Mouse (Mus musculus): ENCODE measurements around the gene Ccdc186. TPM values are rescaled to one million over a fixed set of nuclear protein-coding genes. Genes with fewer than 3 reads are reported as not detected.

Ccdc186 gene
- polyA plus RNA-seq, 1 experiment from 2014 or later, result 33.0 TPM

GRCm38 (mm10) chr19:56774971-56775892, 46.8 kb downstream of the Ccdc186 start:
- CTCF ChIA-PET, result interaction anchor here (0.8 to 3.3 kb wide), 6 partner anchors 8 to 352 kb away, joined by 3 to 14 read pairs (median 4); no protein-coding TSS in a partner anchor
- POLR2A ChIA-PET, result interaction anchor here (0.6 to 0.7 kb wide), 2 partner anchors 127 to 208 kb away, joined by 3 to 5 read pairs; no protein-coding TSS in a partner anchor
- DNase-seq (ENCODE audit: low read depth, low spot score) (no peak), ATAC-seq (no peak)
- no peak for TF ChIP-seq CTCF (IDR thresholded peaks at IDR 0.05)
- in situ Hi-C loops (cut with MboI; ENCODE audit: low pct_unique_long_range_greater_than_20kb), result loop anchor here (5.0 kb wide), 2 partner anchors 208 to 353 kb away; no protein-coding TSS in a partner anchor
- peaks cover 6% of the 10 kb centered on the region for H3K27me3 ChIP-seq

- H3K27me3 ChIP-seq, result peaks cover 10% of the 10 kb centered on the region
- no peak for DNase-seq (ENCODE audit: low read depth, low spot score)
- ATAC-seq, result no peak
- POLR2A ChIA-PET, result interaction anchor here (0.7 kb wide), 1 partner anchor 208 kb away, joined by 3 read pairs; no protein-coding TSS in a partner anchor
- CTCF ChIA-PET, result interaction anchor here (1.1 to 3.3 kb wide), 2 partner anchors 9 to 351 kb away, joined by 3 to 14 read pairs; no protein-coding TSS in a partner anchor
- no peak for TF ChIP-seq CTCF (IDR thresholded peaks at IDR 0.05)
- in situ Hi-C loops (cut with MboI; ENCODE audit: low pct_unique_long_range_greater_than_20kb), result no loop called here
These were observed 47.5 kb downstream of the Ccdc186 start for GRCm38 (mm10) chr19:56774408-56774962.

GRCm38 (mm10) chr19:56773393-56773971, 48.5 kb downstream of the Ccdc186 start:
- POLR2A ChIA-PET, result no interaction called here
- in situ Hi-C loops (cut with MboI; ENCODE audit: low pct_unique_long_range_greater_than_20kb), result no loop called here
- no peak for ATAC-seq
- CTCF ChIA-PET, result interaction anchor here (1.8 to 3.3 kb wide), 2 partner anchors 9 to 350 kb away, joined by 3 to 14 read pairs; no protein-coding TSS in a partner anchor
- DNase-seq (ENCODE audit: low read depth, low spot score), result no peak
- TF ChIP-seq CTCF (IDR thresholded peaks at IDR 0.05), result no peak
- H3K27me3 ChIP-seq, result peaks cover 10% of the 10 kb centered on the region

- in situ Hi-C loops (cut with MboI; ENCODE audit: low pct_unique_long_range_greater_than_20kb), result no loop called here
- TF ChIP-seq CTCF (IDR thresholded peaks at IDR 0.05), result no peak
- ATAC-seq (no peak), DNase-seq (ENCODE audit: low read depth, low spot score) (no peak)
- H3K27me3 ChIP-seq, result peaks cover 10% of the 10 kb centered on the region
- ChIA-PET CTCF (interaction anchor here (1.8 kb wide), 1 partner anchor 10 kb away, joined by 3 read pairs; no protein-coding TSS in a partner anchor), POLR2A (no interaction called here)
These were observed 49.8 kb downstream of the Ccdc186 start for GRCm38 (mm10) chr19:56772158-56772557.

GRCm38 (mm10) chr19:56769024-56769423, 53.0 kb downstream of the Ccdc186 start:
- ATAC-seq, result no peak
- no peak for DNase-seq (ENCODE audit: low read depth, low spot score)
- H3K27me3 ChIP-seq, result peaks cover 9% of the 10 kb centered on the region
- in situ Hi-C loops (cut with MboI; ENCODE audit: low pct_unique_long_range_greater_than_20kb), result no loop called here
- CTCF ChIA-PET, result interaction anchor here (1.0 kb wide), 1 partner anchor 203 kb away, joined by 3 read pairs; no protein-coding TSS in a partner anchor
- POLR2A ChIA-PET, result no interaction called here
- TF ChIP-seq CTCF (IDR thresholded peaks at IDR 0.05), result no peak

- in situ Hi-C loops (cut with MboI; ENCODE audit: low pct_unique_long_range_greater_than_20kb), result no loop called here
- DNase-seq (ENCODE audit: low read depth, low spot score), result no peak
- no peak for ATAC-seq
- ChIA-PET CTCF (no interaction called here), POLR2A (no interaction called here)
- peaks cover 5% of the 10 kb centered on the region for H3K27me3 ChIP-seq
- no peak for TF ChIP-seq CTCF (IDR thresholded peaks at IDR 0.05)
These were observed 59.3 kb downstream of the Ccdc186 start for GRCm38 (mm10) chr19:56762686-56763085.

GRCm38 (mm10) chr19:56761727-56762126, 60.3 kb downstream of the Ccdc186 start:
- ChIA-PET POLR2A (no interaction called here), CTCF (interaction anchor here (1.3 kb wide), 1 partner anchor 15 kb away, joined by 4 read pairs; no protein-coding TSS in a partner anchor)
- ATAC-seq (no peak), DNase-seq (ENCODE audit: low read depth, low spot score) (no peak)
- peaks cover 5% of the 10 kb centered on the region for H3K27me3 ChIP-seq
- TF ChIP-seq CTCF (IDR thresholded peaks at IDR 0.05), result no peak
- in situ Hi-C loops (cut with MboI; ENCODE audit: low pct_unique_long_range_greater_than_20kb), result no loop called here

- ATAC-seq (no peak), DNase-seq (ENCODE audit: low read depth, low spot score) (no peak)
- POLR2A ChIA-PET, result no interaction called here
- peaks cover 5% of the 10 kb centered on the region for H3K27me3 ChIP-seq
- CTCF ChIA-PET, result interaction anchor here (1.3 kb wide), 2 partner anchors 15 to 16 kb away, joined by 4 read pairs; no protein-coding TSS in a partner anchor
- TF ChIP-seq CTCF (IDR thresholded peaks at IDR 0.05), result no peak
- in situ Hi-C loops (cut with MboI; ENCODE audit: low pct_unique_long_range_greater_than_20kb), result no loop called here
These were observed 60.9 kb downstream of the Ccdc186 start for GRCm38 (mm10) chr19:56761096-56761495.

GRCm38 (mm10) chr19:56760306-56760940, 61.6 kb downstream of the Ccdc186 start:
- TF ChIP-seq CTCF (IDR thresholded peaks at IDR 0.05), result no peak
- no peak for ATAC-seq
- no peak for DNase-seq (ENCODE audit: low read depth, low spot score)
- POLR2A ChIA-PET, result no interaction called here
- CTCF ChIA-PET, result interaction anchor here (1.3 kb wide), 1 partner anchor 16 kb away, joined by 4 read pairs; no protein-coding TSS in a partner anchor
- in situ Hi-C loops (cut with MboI; ENCODE audit: low pct_unique_long_range_greater_than_20kb), result no loop called here
- H3K27me3 ChIP-seq, result peaks cover 1% of the 10 kb centered on the region

- TF ChIP-seq CTCF (IDR thresholded peaks at IDR 0.05), result no peak
- in situ Hi-C loops (cut with MboI; ENCODE audit: low pct_unique_long_range_greater_than_20kb), result no loop called here
- ChIA-PET POLR2A (no interaction called here), CTCF (interaction anchor here (1.3 kb wide), 1 partner anchor 17 kb away, joined by 4 read pairs; no protein-coding TSS in a partner anchor)
- ATAC-seq (peak; percentile 75), DNase-seq (ENCODE audit: low read depth, low spot score) (peak; percentile 64)
- H3K27me3 ChIP-seq, result no peaks in the 10 kb centered on the region
These were observed 62.2 kb downstream of the Ccdc186 start for GRCm38 (mm10) chr19:56759740-56760139.

Measured in Patski (cell line).